Mouse (Mus musculus): Measurements from ENCODE around the gene Kalrn. TPM values are rescaled to one million over a fixed set of nuclear protein-coding genes. Genes with fewer than 3 reads are reported as not detected.

Kalrn gene
- total and polyA plus RNA-seq, 2 experiments from 2014 or later: 19.4 to 44.5 TPM

DNA sequence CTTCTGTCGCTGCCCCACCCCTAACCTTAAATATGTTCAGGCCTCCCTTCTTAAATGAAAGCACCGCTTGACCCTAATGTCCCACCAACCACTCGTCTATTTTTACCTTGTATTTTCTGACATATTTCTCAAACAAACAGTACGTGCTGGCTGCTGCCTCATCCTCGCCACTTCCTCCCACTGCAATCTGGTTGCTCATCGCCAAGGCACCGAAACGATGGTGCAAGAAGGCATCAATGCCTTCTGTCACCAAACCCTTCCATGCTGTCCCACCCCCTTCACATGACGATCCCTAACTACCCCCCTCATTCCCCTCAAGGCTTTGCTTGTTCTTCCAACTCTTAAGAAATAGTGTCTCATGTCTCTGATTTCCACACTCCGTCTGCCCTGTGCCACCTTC lies 69.1 kb downstream of the Kalrn start:
- TF ChIP-seq EP300 (IDR thresholded peaks at IDR 0.05; ENCODE audit: low read depth): no peak
- no peak for TF ChIP-seq CTCF (IDR thresholded peaks at IDR 0.05; ENCODE audit: low read depth)
- WGBS: 86% methylated on average over 10 of the region's 10 CpGs
- ATAC-seq (ENCODE audit: insufficient read depth, low read depth) (no peak), DNase-seq (ENCODE audit: low spot score) (no peak)
- no peak overlapping the region for H3K4me3 ChIP-seq (ENCODE audit: low read depth, low read length)
- no peak overlapping the region for H3K4me2 ChIP-seq (ENCODE audit: low read depth, low read length)
- no peaks in the 10 kb centered on the region for H3K4me1 ChIP-seq (ENCODE audit: control insufficient read depth, insufficient read depth)
- no peaks in the 10 kb centered on the region for H3K36me3 ChIP-seq (replicated peaks; ENCODE audit: control insufficient read depth, insufficient read depth, low read length)
- H3K27me3 ChIP-seq (ENCODE audit: control insufficient read depth, insufficient read depth, low read length): no peaks in the 10 kb centered on the region
- H3K9me3 ChIP-seq (replicated peaks; ENCODE audit: control insufficient read depth, low read length): no peaks in the 10 kb centered on the region
- no peak overlapping the region for H3K9ac ChIP-seq (replicated peaks; ENCODE audit: low read depth, low read length)
- H3K27ac ChIP-seq (ENCODE audit: low read depth): no peak overlapping the region

DNA sequence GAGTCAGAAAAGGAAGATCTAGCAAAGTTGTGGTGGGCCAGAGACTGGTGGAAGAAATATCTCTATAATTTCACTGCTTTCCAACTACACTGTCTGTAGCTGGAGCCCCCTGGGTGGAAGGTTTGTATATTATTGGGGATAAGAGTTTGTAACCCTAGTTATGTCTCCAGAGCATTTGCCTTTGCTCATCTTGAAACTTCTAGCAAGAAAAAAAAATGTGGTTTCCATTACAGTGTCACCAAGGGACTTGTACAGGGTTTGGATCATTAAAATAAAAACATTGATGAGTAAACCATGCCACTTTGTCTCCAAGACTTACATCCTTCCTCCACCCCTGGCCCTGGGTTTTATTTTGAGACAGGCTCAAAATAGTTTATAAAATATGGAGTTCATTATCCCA lies 71.2 kb downstream of the Kalrn start:
- no peak overlapping the region for H3K27ac ChIP-seq (ENCODE audit: low read depth)
- no peaks in the 10 kb centered on the region for H3K36me3 ChIP-seq (replicated peaks; ENCODE audit: control insufficient read depth, insufficient read depth, low read length)
- no peaks in the 10 kb centered on the region for H3K4me1 ChIP-seq (ENCODE audit: control insufficient read depth, insufficient read depth)
- ATAC-seq (ENCODE audit: insufficient read depth, low read depth) (no peak), DNase-seq (ENCODE audit: low spot score) (no peak)
- TF ChIP-seq CTCF (IDR thresholded peaks at IDR 0.05; ENCODE audit: low read depth) (no peak), EP300 (IDR thresholded peaks at IDR 0.05; ENCODE audit: low read depth) (no peak)
- no peak overlapping the region for H3K9ac ChIP-seq (replicated peaks; ENCODE audit: low read depth, low read length)
- H3K4me3 ChIP-seq (ENCODE audit: low read depth, low read length): no peak overlapping the region
- no peak overlapping the region for H3K4me2 ChIP-seq (ENCODE audit: low read depth, low read length)
- no peaks in the 10 kb centered on the region for H3K27me3 ChIP-seq (ENCODE audit: control insufficient read depth, insufficient read depth, low read length)
- H3K9me3 ChIP-seq (replicated peaks; ENCODE audit: control insufficient read depth, low read length): no peaks in the 10 kb centered on the region

GRCm38 (mm10) chr16:34494741-34495140 lies 78.6 kb downstream of the Kalrn start:
- H3K36me3 ChIP-seq (replicated peaks; ENCODE audit: control insufficient read depth, insufficient read depth, low read length): no peaks in the 10 kb centered on the region
- H3K4me2 ChIP-seq (ENCODE audit: low read depth, low read length): no peak overlapping the region
- no peaks in the 10 kb centered on the region for H3K27me3 ChIP-seq (ENCODE audit: control insufficient read depth, insufficient read depth, low read length)
- H3K4me3 ChIP-seq (ENCODE audit: low read depth, low read length): no peak overlapping the region
- no peak for ATAC-seq (ENCODE audit: insufficient read depth, low read depth)
- peaks cover 4% of the 10 kb centered on the region; the same call in 1 of the 2 replicates for H3K9me3 ChIP-seq (replicated peaks; ENCODE audit: control insufficient read depth, low read length)
- no peak for DNase-seq (ENCODE audit: low spot score)
- TF ChIP-seq EP300 (IDR thresholded peaks at IDR 0.05; ENCODE audit: low read depth): no peak
- TF ChIP-seq CTCF (IDR thresholded peaks at IDR 0.05; ENCODE audit: low read depth): no peak
- 96% methylated on average over 1 of the region's 1 CpGs for WGBS
- H3K9ac ChIP-seq (replicated peaks; ENCODE audit: low read depth, low read length): no peak overlapping the region
- H3K27ac ChIP-seq (ENCODE audit: low read depth): no peak overlapping the region
- H3K4me1 ChIP-seq (ENCODE audit: control insufficient read depth, insufficient read depth): peaks cover 26% of the 10 kb centered on the region

DNA sequence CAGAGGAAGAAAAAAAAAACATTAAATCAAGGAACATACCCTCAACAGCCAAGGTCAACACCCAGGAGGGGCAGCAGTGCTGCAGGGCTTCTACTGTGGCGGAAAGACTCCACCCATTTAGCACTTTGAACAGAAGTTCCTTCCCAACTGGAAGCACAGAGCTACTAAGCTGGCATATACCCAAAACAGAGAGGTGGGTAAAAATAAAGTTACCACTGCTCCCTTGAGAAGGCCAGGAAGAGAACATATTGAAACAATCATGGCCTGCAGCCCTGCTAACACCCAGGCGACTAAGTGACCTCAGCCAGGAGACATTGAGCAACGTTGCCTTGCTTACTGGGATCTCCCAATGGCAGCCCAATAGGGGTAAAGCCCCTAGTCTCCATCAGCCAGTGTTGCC lies 79.4 kb downstream of the Kalrn start:
- DNase-seq (ENCODE audit: low spot score) (peak; percentile 68), ATAC-seq (ENCODE audit: insufficient read depth, low read depth) (peak; percentile 52; the same call in 1 of the 2 replicates)
- Histone ChIP-seq H3K36me3 (replicated peaks; ENCODE audit: control insufficient read depth, insufficient read depth, low read length) (no peaks in the 10 kb centered on the region), H3K9ac (replicated peaks; ENCODE audit: low read depth, low read length) (no peak overlapping the region), H3K4me1 (ENCODE audit: control insufficient read depth, insufficient read depth) (peaks cover 28% of the 10 kb centered on the region), H3K27me3 (ENCODE audit: control insufficient read depth, insufficient read depth, low read length) (no peaks in the 10 kb centered on the region), H3K4me3 (ENCODE audit: low read depth, low read length) (no peak overlapping the region), H3K27ac (ENCODE audit: low read depth) (peak overlapping the region; percentile 59), H3K9me3 (replicated peaks; ENCODE audit: control insufficient read depth, low read length) (peaks cover 4% of the 10 kb centered on the region; the same call in 1 of the 2 replicates), H3K4me2 (ENCODE audit: low read depth, low read length) (peak overlapping the region; percentile 24)
- 14% methylated on average over 3 of the region's 3 CpGs for WGBS
- TF ChIP-seq CTCF (IDR thresholded peaks at IDR 0.05; ENCODE audit: low read depth) (no peak), EP300 (IDR thresholded peaks at IDR 0.05; ENCODE audit: low read depth) (no peak)

GRCm38 (mm10) chr16:34491225-34491624 lies 82.1 kb downstream of the Kalrn start:
- TF ChIP-seq EP300 (IDR thresholded peaks at IDR 0.05; ENCODE audit: low read depth) (no peak), CTCF (IDR thresholded peaks at IDR 0.05; ENCODE audit: low read depth) (no peak)
- ATAC-seq (ENCODE audit: insufficient read depth, low read depth) (no peak), DNase-seq (ENCODE audit: low spot score) (no peak)
- H3K27ac ChIP-seq (ENCODE audit: low read depth): peak overlapping the region; percentile 69
- no peak overlapping the region for H3K4me3 ChIP-seq (ENCODE audit: low read depth, low read length)
- H3K27me3 ChIP-seq (ENCODE audit: control insufficient read depth, insufficient read depth, low read length): no peaks in the 10 kb centered on the region
- H3K36me3 ChIP-seq (replicated peaks; ENCODE audit: control insufficient read depth, insufficient read depth, low read length): no peaks in the 10 kb centered on the region
- 39% methylated on average over 8 of the region's 8 CpGs for whole genome bisulfite sequencing
- peak overlapping the region; percentile 41; the same call in 1 of the 2 replicates for H3K4me2 ChIP-seq (ENCODE audit: low read depth, low read length)
- H3K9me3 ChIP-seq (replicated peaks; ENCODE audit: control insufficient read depth, low read length): no peaks in the 10 kb centered on the region
- H3K9ac ChIP-seq (replicated peaks; ENCODE audit: low read depth, low read length): no peak overlapping the region
- peaks cover 30% of the 10 kb centered on the region for H3K4me1 ChIP-seq (ENCODE audit: control insufficient read depth, insufficient read depth)

DNA sequence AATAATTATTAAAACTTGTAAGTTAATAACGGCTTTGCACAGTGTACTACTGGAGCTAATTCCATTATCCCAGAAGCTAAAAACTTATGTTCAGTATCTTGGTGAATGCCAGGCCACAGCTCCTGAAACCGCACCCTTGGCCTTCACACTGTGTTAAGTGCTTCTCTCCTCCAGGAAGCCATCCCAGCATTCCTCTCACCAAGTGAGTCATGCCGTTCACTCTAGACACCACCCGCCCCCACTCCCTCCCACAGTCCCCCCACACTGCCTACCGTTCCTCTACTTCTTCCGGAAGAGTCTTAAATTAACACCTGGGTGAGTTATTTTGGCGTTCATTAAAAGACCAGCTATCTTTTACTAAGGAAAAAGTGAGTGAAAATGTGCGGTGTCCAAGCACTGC lies 82.8 kb downstream of the Kalrn start:
- Histone ChIP-seq H3K9me3 (replicated peaks; ENCODE audit: control insufficient read depth, low read length) (no peaks in the 10 kb centered on the region), H3K9ac (replicated peaks; ENCODE audit: low read depth, low read length) (0 out of 2 replicates have a peak overlapping the region, but pooled peaks have one; percentile 3), H3K4me1 (ENCODE audit: control insufficient read depth, insufficient read depth) (peaks cover 36% of the 10 kb centered on the region), H3K36me3 (replicated peaks; ENCODE audit: control insufficient read depth, insufficient read depth, low read length) (no peaks in the 10 kb centered on the region), H3K27ac (ENCODE audit: low read depth) (peak overlapping the region; percentile 69), H3K27me3 (ENCODE audit: control insufficient read depth, insufficient read depth, low read length) (no peaks in the 10 kb centered on the region), H3K4me2 (ENCODE audit: low read depth, low read length) (peak overlapping the region; percentile 41), H3K4me3 (ENCODE audit: low read depth, low read length) (no peak overlapping the region)
- WGBS: 21% methylated on average over 8 of the region's 8 CpGs
- DNase-seq (ENCODE audit: low spot score) (peak; percentile 8), ATAC-seq (ENCODE audit: insufficient read depth, low read depth) (0 out of 2 replicates have a peak, but pooled peaks have one; percentile 53)
- no peak for TF ChIP-seq EP300 (IDR thresholded peaks at IDR 0.05; ENCODE audit: low read depth)
- TF ChIP-seq CTCF (IDR thresholded peaks at IDR 0.05; ENCODE audit: low read depth): no peak

All from heart, postnatal 0 days (tissue).